Mouse (Mus musculus) midbrain, embryonic 14.5 days (tissue): ENCODE measurements around the gene Wdr81. TPM values are rescaled to one million over a fixed set of nuclear protein-coding genes. Genes with fewer than 3 reads are reported as not detected.
"Not testable (repeated sequence)": the region's sequence is repeated elsewhere in the genome, so short reads cannot be mapped to it uniquely, and the experiment has no call there.

Experiments used
- ATAC-seq: fragments of 200-750 bp; cut with Nextera tagmentation; 2 replicates; pipeline ENCODE4 v1.8.0; 2017; ENCODE audit warnings: moderate number of reproducible peaks, moderate library complexity; ENCODE audit not compliant: low FRiP score, low TSS enrichment
- DNase-seq: peaks from one replicate; pipeline ENCODE4 v3.0.0-alpha.2; 2015
- H3K27ac ChIP-seq: fragments of 300-500 bp; sonication (generic); replicated peaks from 2 replicates; pipeline ENCODE4 v1.5.1; 2014; ENCODE audit warnings: mild to moderate bottlenecking, low read depth, low read length, moderate library complexity
- H3K27me3 ChIP-seq: fragments of 300-500 bp; sonication (generic); 2 replicates; pipeline ENCODE4 v1.6.1; 2014; ENCODE audit warnings: low read length, control low read depth, mixed read lengths; ENCODE audit not compliant: control insufficient read depth, insufficient read depth
- H3K36me3 ChIP-seq: fragments of 300-500 bp; sonication (generic); 2 replicates; pipeline ENCODE4 v1.6.1; 2014; ENCODE audit warnings: low read length, control low read depth; ENCODE audit not compliant: control insufficient read depth, insufficient read depth
- H3K4me1 ChIP-seq: fragments of 300-500 bp; sonication (generic); 2 replicates; pipeline ENCODE4 v1.6.1; 2014; ENCODE audit warnings: mild to moderate bottlenecking, antibody characterized with exemption, low read length, control low read depth; ENCODE audit not compliant: control insufficient read depth, insufficient read depth
- H3K4me2 ChIP-seq: fragments of 300-500 bp; sonication (generic); 2 replicates; pipeline ENCODE4 v1.6.1; 2014; ENCODE audit warnings: mild to moderate bottlenecking, low read length, moderate library complexity
- H3K4me3 ChIP-seq: fragments of 300-500 bp; sonication (generic); replicated peaks from 2 replicates; pipeline ENCODE4 v1.5.1; 2014; ENCODE audit warnings: low read depth, low read length
- H3K9ac ChIP-seq: fragments of 300-500 bp; sonication (generic); replicated peaks from 2 replicates; pipeline ENCODE4 v1.6.1; 2014; ENCODE audit warnings: mild to moderate bottlenecking, low read length, moderate library complexity
- H3K9me3 ChIP-seq: fragments of 300-500 bp; sonication (generic); 2 replicates; pipeline ENCODE4 v1.6.1; 2016; ENCODE audit warnings: low read length, control low read depth, mixed read lengths; ENCODE audit not compliant: control insufficient read depth
- WGBS: fragments of 180-500 bp; shearing (Covaris S2); extraction: QIAGEN DNeasy Blood & Tissue Kit; methylation state at CpG from one replicate; pipeline ENCODE4 v1.1.7; 2014; 5-methylcytosine and 5-hydroxymethylcytosine counted together
- polyA plus RNA-seq: library from polyadenylated mRNA; unstranded; fragments of >200 nt; fragmentation: Nextera tagmentation; extraction: Ambion mirVana; gene quantifications from 2 replicates; pipeline ENCODE4 v1.2.1, GENCODE M21; 2014

Wdr81 gene
- polyA plus RNA-seq, 1 experiment from 2014 or later, result 7.4 TPM

DNA sequence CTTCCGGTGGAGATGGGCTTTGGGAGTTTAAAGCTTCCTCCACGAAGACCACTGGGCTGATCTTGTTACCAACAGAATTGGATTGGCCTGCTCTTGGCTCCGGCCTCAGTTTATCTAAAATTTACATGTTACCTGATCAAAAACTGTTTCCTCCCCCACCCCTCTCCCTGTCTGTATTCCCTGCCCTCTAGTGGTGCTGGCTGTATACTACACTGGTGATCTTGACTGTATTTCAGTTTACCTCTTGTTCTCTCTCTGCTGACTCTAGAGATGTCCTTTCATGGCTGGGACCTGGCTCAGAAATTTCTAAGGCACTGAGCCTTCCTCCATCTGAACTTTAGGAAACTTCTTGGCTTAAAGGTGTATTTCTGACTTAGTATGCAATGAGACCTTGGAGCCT, 3.7 kb upstream of the Wdr81 start:
- H3K4me3 ChIP-seq, result no peak overlapping the region
- H3K9me3 ChIP-seq, result no peaks in the 10 kb centered on the region
- DNase-seq, result peak; percentile 64
- peaks cover 33% of the 10 kb centered on the region for H3K4me1 ChIP-seq
- no peaks in the 10 kb centered on the region for H3K36me3 ChIP-seq
- WGBS, result 22% methylated on average over 3 of the region's 3 CpGs
- no peak for ATAC-seq
- no peaks in the 10 kb centered on the region for H3K27me3 ChIP-seq
- H3K4me2 ChIP-seq, result no peak overlapping the region
- H3K9ac ChIP-seq, result no peak overlapping the region
- no peak overlapping the region for H3K27ac ChIP-seq

- WGBS, result 91% methylated on average over 7 of the region's 7 CpGs
- ATAC-seq (no peak), DNase-seq (no peak)
- Histone ChIP-seq H3K27me3 (no peaks in the 10 kb centered on the region), H3K4me1 (peaks cover 19% of the 10 kb centered on the region), H3K9ac (no peak overlapping the region), H3K36me3 (no peaks in the 10 kb centered on the region; the same call in 1 of the 2 replicates), H3K4me3 (no peak overlapping the region), H3K4me2 (no peak overlapping the region), H3K27ac (no peak overlapping the region), H3K9me3 (no peaks in the 10 kb centered on the region)
These were observed 1.9 kb upstream of the Wdr81 start for GRCm38 (mm10) chr11:75456440-75456871.

DNA sequence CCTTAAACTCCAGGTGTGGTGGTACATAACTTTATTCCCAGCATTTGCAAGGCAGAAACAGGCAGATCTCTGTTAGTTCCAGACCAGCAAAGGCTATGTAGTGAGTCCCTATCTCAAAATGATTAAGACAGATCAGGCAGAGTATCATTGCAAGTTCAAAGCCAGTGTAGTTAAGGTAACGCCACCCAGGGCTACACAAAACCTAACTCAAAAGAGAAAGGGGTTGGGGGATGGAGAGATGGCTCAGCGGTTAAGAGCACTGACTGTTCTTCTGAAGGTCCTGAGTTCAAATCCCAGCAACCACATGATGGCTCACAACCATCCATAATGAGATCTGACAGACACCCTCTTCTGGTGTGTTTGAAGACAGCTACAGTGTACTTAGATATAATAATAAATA, 1.5 kb upstream of the Wdr81 start:
- WGBS, result 95% methylated on average over 2 of the region's 2 CpGs
- not testable (repeated sequence) for H3K9me3 ChIP-seq

DNA sequence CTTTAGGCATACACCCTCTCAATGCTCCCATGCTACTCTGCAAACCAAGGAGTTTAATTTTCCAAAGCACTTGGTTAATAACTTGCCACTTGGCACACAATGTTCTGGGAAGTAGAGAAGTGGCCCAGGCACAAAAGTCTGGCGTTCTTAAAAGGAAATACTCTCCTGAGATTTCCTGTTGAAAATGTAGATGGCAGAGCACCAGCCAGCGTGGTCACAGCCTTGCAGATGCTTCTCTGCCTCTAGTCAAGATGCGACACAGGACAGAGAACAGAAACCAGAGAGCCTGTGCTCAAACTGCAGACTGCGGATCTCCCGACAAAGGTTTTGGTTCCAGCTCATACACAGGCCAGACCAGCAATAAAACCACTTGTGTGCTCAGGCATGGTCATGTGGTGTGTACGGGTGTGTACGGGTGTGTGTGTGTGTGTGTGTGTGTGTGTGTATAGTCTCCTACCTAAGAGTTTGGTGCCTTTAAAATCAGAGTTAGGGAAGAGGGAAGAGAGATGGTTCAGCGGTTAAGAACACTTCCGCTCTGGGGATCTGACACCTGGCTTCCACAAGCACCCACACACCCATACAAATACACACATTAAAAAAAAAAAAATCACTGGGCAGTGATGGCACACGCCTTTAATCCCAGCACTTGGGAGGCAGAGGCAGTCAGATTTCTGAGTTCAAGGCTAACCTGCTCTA, 672 bp upstream of the Wdr81 start:
- H3K4me1 ChIP-seq, result peaks cover 18% of the 10 kb centered on the region
- 82% methylated on average over 10 of the region's 10 CpGs for WGBS
- no peak for ATAC-seq
- peak overlapping the region; percentile 53; the same call in 1 of the 2 replicates for H3K27ac ChIP-seq
- peak overlapping the region; percentile 75 for H3K9ac ChIP-seq
- no peaks in the 10 kb centered on the region for H3K9me3 ChIP-seq
- DNase-seq, result no peak
- peak overlapping the region; percentile 100 for H3K4me2 ChIP-seq
- H3K36me3 ChIP-seq, result peaks cover 10% of the 10 kb centered on the region
- no peaks in the 10 kb centered on the region for H3K27me3 ChIP-seq
- H3K4me3 ChIP-seq, result peak overlapping the region; percentile 66

More for the DNA sequence above, 1.5 kb upstream of the Wdr81 start:
- not testable (repeated sequence) for H3K4me3 ChIP-seq, H3K4me2 ChIP-seq, H3K36me3 ChIP-seq, ATAC-seq, H3K9ac ChIP-seq, DNase-seq, H3K27me3 ChIP-seq, H3K27ac ChIP-seq
- peaks cover 19% of the 10 kb centered on the region for H3K4me1 ChIP-seq

DNA sequence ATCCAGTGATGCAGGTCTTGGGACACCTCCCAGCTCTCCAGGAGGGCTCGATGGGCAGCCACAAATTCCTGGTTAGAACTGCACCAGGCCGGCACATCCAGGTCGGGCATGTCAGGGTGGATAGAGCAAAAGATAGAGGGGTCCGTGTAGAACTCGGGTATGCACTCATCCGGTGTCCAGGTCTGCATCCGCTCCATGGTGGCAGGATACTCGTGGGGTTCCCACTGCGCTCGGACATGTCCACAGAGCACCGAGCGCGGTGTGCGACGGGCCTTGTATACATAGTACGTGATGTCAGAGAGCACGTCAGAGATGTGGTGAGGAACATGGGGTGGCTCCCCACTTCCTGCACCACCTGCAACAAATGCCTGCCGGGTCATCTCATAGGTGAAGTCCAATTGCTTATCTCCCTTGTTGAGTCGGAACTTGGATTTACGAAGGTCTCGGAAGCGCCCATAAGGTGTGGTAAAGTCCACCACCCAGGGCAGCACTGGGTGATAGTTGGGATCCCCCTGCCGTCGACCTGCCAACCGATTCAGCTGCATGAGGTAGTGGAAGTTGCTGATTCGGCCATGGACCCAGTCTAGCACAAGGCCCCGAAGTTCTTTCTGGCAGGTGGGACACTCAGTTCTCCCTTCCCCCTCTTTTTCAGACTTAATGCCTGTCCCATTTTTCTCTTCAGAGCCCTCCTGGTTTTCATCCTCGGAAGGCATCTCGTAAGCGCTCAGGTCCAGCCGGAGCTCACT, 1.5 kb downstream of the Wdr81 start:
- WGBS, result 92% methylated on average over 31 of the region's 31 CpGs
- no peak for ATAC-seq
- no peak overlapping the region for H3K4me3 ChIP-seq

DNA sequence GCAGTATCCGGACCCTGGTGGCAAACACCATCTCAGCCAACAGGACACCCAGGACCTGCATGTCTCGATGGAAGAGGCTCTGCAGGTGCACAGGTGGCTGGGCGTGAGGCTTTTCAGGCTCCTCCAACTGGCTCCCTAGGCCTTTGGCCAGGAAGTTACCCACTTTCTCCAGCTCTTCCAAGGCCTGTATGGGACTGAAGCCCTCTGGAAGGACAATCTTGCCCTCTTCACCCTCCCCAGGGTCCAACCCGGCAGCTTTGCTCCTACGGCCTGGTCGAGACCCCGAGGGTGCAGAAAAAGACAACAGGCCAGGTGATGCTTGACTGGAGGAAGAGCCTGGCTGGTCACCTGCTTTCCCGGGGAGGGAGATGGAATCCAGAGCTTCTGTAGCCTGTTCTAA, 2.4 kb downstream of the Wdr81 start:
- WGBS, result 93% methylated on average over 8 of the region's 8 CpGs
- Histone ChIP-seq H3K27ac (no peak overlapping the region), H3K4me1 (peaks cover 12% of the 10 kb centered on the region), H3K4me2 (no peak overlapping the region), H3K9ac (no peak overlapping the region), H3K36me3 (peaks cover 36% of the 10 kb centered on the region), H3K27me3 (no peaks in the 10 kb centered on the region), H3K9me3 (no peaks in the 10 kb centered on the region), H3K4me3 (no peak overlapping the region)
- ATAC-seq (no peak), DNase-seq (no peak)

More for the DNA sequence above, 1.5 kb downstream of the Wdr81 start:
- Histone ChIP-seq H3K9me3 (no peaks in the 10 kb centered on the region), H3K4me1 (peaks cover 12% of the 10 kb centered on the region), H3K27ac (no peak overlapping the region), H3K27me3 (no peaks in the 10 kb centered on the region), H3K36me3 (peaks cover 27% of the 10 kb centered on the region), H3K4me2 (peak overlapping the region; percentile 100), H3K9ac (no peak overlapping the region)
- no peak for DNase-seq

DNA sequence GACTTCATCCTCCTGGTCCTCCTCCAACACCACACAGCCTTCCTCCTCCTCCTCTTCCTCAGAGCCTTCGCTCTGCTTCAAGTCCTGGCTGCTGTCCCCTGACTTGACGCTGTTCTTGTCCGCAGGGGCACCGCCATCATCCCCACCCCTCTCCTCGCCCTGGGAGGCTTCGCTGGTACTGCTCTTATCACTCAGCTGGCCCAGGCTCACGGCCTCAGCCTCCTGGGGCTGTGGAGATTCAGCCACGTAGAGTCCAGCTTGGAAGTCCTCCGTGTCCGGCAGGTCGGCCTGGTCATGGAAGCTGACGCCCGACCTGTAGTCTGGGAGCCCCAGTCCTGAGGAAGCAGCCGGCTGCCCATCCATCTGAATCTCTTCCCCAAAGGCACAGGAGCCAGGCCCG, 3.6 kb downstream of the Wdr81 start:
- 87% methylated on average over 15 of the region's 15 CpGs for WGBS
- no peak overlapping the region for H3K27ac ChIP-seq
- H3K9ac ChIP-seq, result no peak overlapping the region; the same call in 1 of the 2 replicates

GRCm38 (mm10) chr11:75450304-75450908, 4.1 kb downstream of the Wdr81 start:
- H3K36me3 ChIP-seq, result peaks cover 43% of the 10 kb centered on the region
- no peak overlapping the region for H3K4me3 ChIP-seq
- ATAC-seq (no peak), DNase-seq (no peak)
- no peak overlapping the region for H3K27ac ChIP-seq
- 89% methylated on average over 8 of the region's 8 CpGs for WGBS
- no peak overlapping the region for H3K9ac ChIP-seq
- no peak overlapping the region for H3K4me2 ChIP-seq
- H3K27me3 ChIP-seq, result no peaks in the 10 kb centered on the region
- H3K4me1 ChIP-seq, result peaks cover 12% of the 10 kb centered on the region
- H3K9me3 ChIP-seq, result no peaks in the 10 kb centered on the region

More for the DNA sequence above, 3.6 kb downstream of the Wdr81 start:
- ATAC-seq (no peak), DNase-seq (no peak)
- H3K4me3 ChIP-seq, result no peak overlapping the region
- H3K4me2 ChIP-seq, result no peak overlapping the region
- no peaks in the 10 kb centered on the region for H3K27me3 ChIP-seq
- peaks cover 40% of the 10 kb centered on the region for H3K36me3 ChIP-seq
- peaks cover 12% of the 10 kb centered on the region for H3K4me1 ChIP-seq
- H3K9me3 ChIP-seq, result no peaks in the 10 kb centered on the region
